Mouse (Mus musculus) colon, adult 2 months (tissue): ENCODE results near the gene Sowahd. TPM values are rescaled to one million over a fixed set of nuclear protein-coding genes. Genes with fewer than 3 reads are reported as not detected.

Experiments
- polyA plus RNA-seq: library from polyadenylated mRNA; depleted of rRNA; stranded (reverse); fragments of >200 nt; gene quantifications from 2 replicates; pipeline ENCODE4 v1.2.3, GENCODE M21; 2012; rRNA removed

The Sowahd gene
- polyA plus RNA-seq = not detected in 2 replicates

DNA sequence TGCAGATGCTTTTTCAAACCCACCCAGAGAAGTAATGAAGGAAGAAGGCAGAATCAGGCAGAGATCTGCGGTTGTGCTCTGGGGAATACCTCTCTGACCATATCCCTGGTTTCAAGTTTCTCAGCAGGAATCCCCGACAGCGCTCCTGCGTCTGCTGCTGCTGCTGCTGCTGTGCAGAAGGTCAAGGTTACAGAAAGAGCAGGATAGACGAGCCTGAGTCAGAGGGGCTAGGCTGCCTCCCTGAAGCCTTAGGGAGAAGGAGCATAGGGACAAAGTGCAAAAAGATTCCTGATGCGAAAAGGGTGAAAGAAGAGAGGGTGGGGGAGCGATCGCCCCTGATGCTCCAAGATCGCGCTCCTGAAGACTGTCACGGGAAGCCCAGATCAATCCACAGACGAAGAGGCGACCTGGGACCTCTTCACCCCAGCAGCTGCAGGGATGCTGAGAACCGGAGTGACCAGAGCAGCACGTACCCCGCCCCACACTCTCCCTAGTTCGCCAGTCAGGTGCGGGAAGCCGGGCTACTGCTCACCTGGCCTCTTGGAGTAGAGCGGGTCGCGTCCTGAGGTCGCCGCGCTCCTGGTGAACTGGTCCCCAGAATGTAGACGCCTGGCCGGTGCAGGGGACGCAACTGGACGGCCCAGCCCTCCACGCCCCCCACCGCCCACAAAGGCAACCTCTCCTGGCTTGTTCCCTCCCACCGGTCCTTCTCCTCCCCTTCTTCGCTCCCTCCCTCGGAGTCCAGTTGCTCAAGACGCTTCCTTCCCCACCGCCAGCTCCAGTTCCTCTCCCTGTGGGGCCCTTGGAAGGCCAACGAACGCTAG lies at the start of gene Sowahd:
Gene Sowahd (plus strand): TSS at position 780 of the 824 bp plus-strand sequence.

DNA sequence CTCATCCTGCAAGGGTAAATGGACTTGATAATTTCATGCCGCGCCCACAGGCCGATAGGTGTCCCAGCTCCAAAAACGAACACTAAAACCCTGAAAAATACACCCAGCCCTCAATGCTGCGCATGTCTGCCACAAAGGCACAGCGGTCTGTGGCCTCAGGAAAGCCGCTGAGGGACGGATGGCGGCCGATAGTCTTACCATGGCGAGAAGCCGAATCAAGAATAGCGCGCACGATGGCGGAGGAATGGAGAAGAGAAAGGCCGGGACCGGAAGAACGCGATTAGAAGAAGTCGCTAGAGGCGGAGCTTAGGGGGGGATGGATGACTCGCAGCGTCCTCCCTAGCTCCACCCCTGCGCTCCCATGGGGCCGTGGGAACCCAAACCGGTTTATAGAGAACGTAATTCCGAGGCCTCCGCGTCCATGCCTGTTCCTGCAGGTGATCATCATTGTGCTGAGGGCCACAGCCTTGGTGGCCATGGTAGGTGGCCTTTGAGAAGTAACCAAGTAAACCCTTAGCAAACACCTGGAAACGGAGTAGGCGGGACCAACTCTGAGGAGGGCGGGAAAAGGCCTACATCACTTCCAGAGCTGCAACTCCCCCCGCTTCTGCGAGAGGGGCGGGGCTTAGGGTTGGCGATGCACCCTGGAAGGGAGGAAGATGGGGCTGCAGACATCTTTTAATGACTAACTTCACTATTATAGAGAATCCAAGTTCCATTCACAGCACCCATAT lies 36.4 kb downstream of the Sowahd start, which contains the start of gene Rpl39:
Gene Rpl39 (minus strand): TSS at position 476 of the 734 bp plus-strand sequence.

Other genes with a start within 250 kb of the Sowahd start
- gene Ube2a, start 174.9 kb upstream of the Sowahd start, polyA plus RNA-seq = 40.7 and 46.3 TPM in 2 replicates
- gene C330007P06Rik, start 174.7 kb upstream of the Sowahd start, polyA plus RNA-seq = 10.1 and 15.5 TPM in 2 replicates
- gene Nkrf, start 145.9 kb upstream of the Sowahd start, polyA plus RNA-seq = 0.20 and 0.45 TPM in 2 replicates
- 9.3 and 11.4 TPM in 2 replicates for gene Sept6, start 57.1 kb upstream of the Sowahd start, polyA plus RNA-seq
- gene Rpl39, start 36.6 kb downstream of the Sowahd start, polyA plus RNA-seq = 31.9 and 65.0 TPM in 2 replicates
- 1.8 and 2.5 TPM in 2 replicates for gene Upf3b, start 61.5 kb downstream of the Sowahd start, polyA plus RNA-seq
- gene Nkap, start 78.0 kb downstream of the Sowahd start, polyA plus RNA-seq = 1.3 and 1.4 TPM in 2 replicates
- gene Akap14, start 120.0 kb downstream of the Sowahd start, polyA plus RNA-seq = not detected in 2 replicates
- 258 and 356 TPM in 2 replicates for gene Ndufa1, start 142.3 kb downstream of the Sowahd start, polyA plus RNA-seq
- gene Rnf113a1, start 142.4 kb downstream of the Sowahd start, polyA plus RNA-seq = 1.6 and 1.9 TPM in 2 replicates
- gene Gm9, start 162.2 kb downstream of the Sowahd start, polyA plus RNA-seq = not detected in 2 replicates
- not detected in 2 replicates for gene Rhox1, start 173.4 kb downstream of the Sowahd start, polyA plus RNA-seq
- gene Rhox2a, start 196.1 kb downstream of the Sowahd start, polyA plus RNA-seq = not detected in 2 replicates
- not detected in 2 replicates for gene Rhox3a, start 201.1 kb downstream of the Sowahd start, polyA plus RNA-seq
- gene Rhox4a, start 216.5 kb downstream of the Sowahd start, polyA plus RNA-seq = not detected in 2 replicates